Mouse (Mus musculus) CH12.LX (cell line): ENCODE measurements around the gene Gng5. TPM values are rescaled to one million over a fixed set of nuclear protein-coding genes. Genes with fewer than 3 reads are reported as not detected.

Source experiments
- DNase-seq: peaks from one replicate; pipeline ENCODE4 v3.0.0-alpha.2; 2013; ENCODE audit errors: extremely low read depth
- H3K27ac ChIP-seq: 2 replicates; pipeline ENCODE4 v1.5.1; 2012; ENCODE audit warnings: low read depth, mild to moderate bottlenecking, control low read depth, moderate library complexity; ENCODE audit not compliant: insufficient read depth
- H3K27me3 ChIP-seq: replicated peaks from 2 replicates; pipeline ENCODE3; 2012; ENCODE audit warnings: inconsistent platforms
- H3K36me3 ChIP-seq, 2 experiments: replicated peaks in 1 of 2; 2 replicates each; pipeline versions ENCODE3 to v1.6.1; 2012; ENCODE audit warnings: inconsistent platforms in 1 of 2, low read length in 1 of 2, mild to moderate bottlenecking in 1 of 2, mixed read lengths in 1 of 2, moderate library complexity in 1 of 2; ENCODE audit not compliant: control insufficient read depth in 1 of 2, insufficient read depth in 1 of 2
- H3K4me1 ChIP-seq, 2 experiments: 2 replicates each; pipeline ENCODE4 v1.6.1; 2012; ENCODE audit warnings: inconsistent platforms in 1 of 2, moderate library complexity in 1 of 2; ENCODE audit not compliant: insufficient read depth in 2 of 2, control insufficient read depth in 1 of 2
- H3K4me2 ChIP-seq: 2 replicates; pipeline ENCODE4 v1.6.1; 2012; ENCODE audit warnings: low read depth, mild to moderate bottlenecking, control low read depth; ENCODE audit not compliant: poor library complexity, insufficient read depth, severe bottlenecking
- H3K4me3 ChIP-seq, 3 experiments: fragments of 150-350 bp in 1 of 3; sonication (generic) in 1 of 3; replicated peaks in 1 of 3; 2 replicates each; pipeline versions ENCODE3 to v1.5.1; 2011 to 2012; ENCODE audit warnings: low read depth in 2 of 3, low read length in 2 of 3, mild to moderate bottlenecking in 2 of 3, moderate library complexity in 2 of 3, control low read depth in 1 of 3, improper control_type of control experiment in 1 of 3, inconsistent platforms in 1 of 3, mixed read lengths in 1 of 3; ENCODE audit not compliant: poor library complexity in 1 of 3
- H3K79me2 ChIP-seq: replicated peaks from 2 replicates; pipeline ENCODE4 v1.6.1; 2012; ENCODE audit warnings: mild to moderate bottlenecking, moderate library complexity; ENCODE audit not compliant: control insufficient read depth, poor library complexity, insufficient read depth, severe bottlenecking; ENCODE audit errors: extremely low read depth
- H3K9ac ChIP-seq: 2 replicates; pipeline ENCODE4 v1.6.1; 2012; ENCODE audit warnings: low read depth, mild to moderate bottlenecking, control low read depth, moderate library complexity; ENCODE audit not compliant: insufficient read depth
- H3K9me3 ChIP-seq: replicated peaks from 2 replicates; pipeline ENCODE3; 2012; ENCODE audit warnings: low read length, inconsistent platforms, mixed read lengths
- BHLHE40 ChIP-seq: IDR thresholded peaks from 2 replicates; pipeline ENCODE4 v1.6.1; 2011; ENCODE audit warnings: mild to moderate bottlenecking, low read depth, low read length, improper control_type of control experiment
- CHD1 ChIP-seq: IDR thresholded peaks from 2 replicates; pipeline ENCODE4 v1.6.1; 2012; ENCODE audit warnings: low read depth, low read length, improper control_type of control experiment, inconsistent platforms
- CTCF ChIP-seq, 2 experiments: IDR thresholded peaks in 1 of 2; conservative IDR thresholded peaks in 1 of 2; 2 replicates each; pipeline ENCODE4 v1.5.1; 2011 to 2012; ENCODE audit warnings: low read depth in 2 of 2, low read length in 2 of 2, improper control_type of control experiment in 1 of 2, inconsistent platforms in 1 of 2, mild to moderate bottlenecking in 1 of 2, moderate library complexity in 1 of 2
- E2F4 ChIP-seq: IDR thresholded peaks from 2 replicates; pipeline ENCODE4 v1.6.1; 2011; ENCODE audit warnings: low read depth, low read length, improper control_type of control experiment; ENCODE audit not compliant: insufficient replicate concordance
- EP300 ChIP-seq: IDR thresholded peaks from 2 replicates; pipeline ENCODE4 v1.6.1; 2011; ENCODE audit warnings: low read length, improper control_type of control experiment
- ETS1 ChIP-seq: conservative IDR thresholded peaks from 2 replicates; pipeline ENCODE4 v1.6.1; 2012; ENCODE audit warnings: low read depth, mild to moderate bottlenecking, inconsistent platforms, low read length, improper control_type of control experiment, moderate library complexity
- HCFC1 ChIP-seq: IDR thresholded peaks from 2 replicates; pipeline ENCODE4 v1.6.1; 2012; ENCODE audit warnings: low read depth, mild to moderate bottlenecking, inconsistent platforms, low read length, improper control_type of control experiment
- JUND ChIP-seq: conservative IDR thresholded peaks from 2 replicates; pipeline ENCODE4 v1.6.1; 2011; ENCODE audit warnings: low read depth, low read length, improper control_type of control experiment
- KAT2A ChIP-seq: IDR thresholded peaks from 2 replicates; pipeline ENCODE4 v1.6.1; 2012; ENCODE audit warnings: low read length, improper control_type of control experiment, inconsistent platforms; ENCODE audit not compliant: insufficient replicate concordance
- MAZ ChIP-seq: IDR thresholded peaks from 2 replicates; pipeline ENCODE4 v1.6.1; 2012; ENCODE audit warnings: low read depth, mild to moderate bottlenecking, inconsistent platforms, low read length, improper control_type of control experiment, moderate library complexity
- MEF2A ChIP-seq: IDR thresholded peaks from 2 replicates; pipeline ENCODE4 v1.6.1; 2014; ENCODE audit warnings: low read depth, mild to moderate bottlenecking, inconsistent platforms, low read length, improper control_type of control experiment, borderline replicate concordance
- MYC ChIP-seq: IDR thresholded peaks from 2 replicates; pipeline ENCODE4 v1.6.1; 2011; ENCODE audit warnings: low read depth, mild to moderate bottlenecking, improper control_type of control experiment, low read length
- NELFE ChIP-seq: IDR thresholded peaks from 2 replicates; pipeline ENCODE4 v1.6.1; 2011; ENCODE audit warnings: low read depth, low read length, improper control_type of control experiment
- PAX5 ChIP-seq: IDR thresholded peaks from 2 replicates; pipeline ENCODE4 v1.6.1; 2012; ENCODE audit warnings: low read length, inconsistent platforms, mixed read lengths
- POLR2A ChIP-seq: IDR thresholded peaks from 2 replicates; pipeline ENCODE4 v1.6.1; 2011; ENCODE audit warnings: low read depth, mild to moderate bottlenecking, improper control_type of control experiment, low read length
- POLR2AphosphoS2 ChIP-seq: IDR thresholded peaks from 2 replicates; pipeline ENCODE4 v1.6.1; 2011; ENCODE audit warnings: low read depth, low read length, improper control_type of control experiment
- RAD21 ChIP-seq: IDR thresholded peaks from 2 replicates; pipeline ENCODE4 v1.6.1; 2011; ENCODE audit warnings: low read depth, mild to moderate bottlenecking, low read length, improper control_type of control experiment, moderate library complexity
- RCOR1 ChIP-seq: conservative IDR thresholded peaks from 2 replicates; pipeline ENCODE4 v1.6.1; 2012; ENCODE audit warnings: low read depth, mild to moderate bottlenecking, inconsistent platforms, low read length, improper control_type of control experiment
- SMC3 ChIP-seq: IDR thresholded peaks from 2 replicates; pipeline ENCODE4 v1.6.1; 2011; ENCODE audit warnings: low read depth, low read length, improper control_type of control experiment
- UBTF ChIP-seq: IDR thresholded peaks from 2 replicates; pipeline ENCODE4 v1.6.1; 2012; ENCODE audit warnings: low read depth, mild to moderate bottlenecking, inconsistent platforms, low read length, improper control_type of control experiment, moderate library complexity
- ZC3H11A ChIP-seq: IDR thresholded peaks from 2 replicates; pipeline ENCODE4 v1.6.1; 2012; ENCODE audit warnings: low read depth, mild to moderate bottlenecking, inconsistent platforms, low read length, improper control_type of control experiment
- ZKSCAN1 ChIP-seq: IDR thresholded peaks from 2 replicates; pipeline ENCODE4 v1.6.1; 2012; ENCODE audit warnings: low read depth, inconsistent platforms, low read length, improper control_type of control experiment, borderline replicate concordance
- ZMIZ1 ChIP-seq: IDR thresholded peaks from 2 replicates; pipeline ENCODE4 v1.6.1; 2012; ENCODE audit warnings: low read depth, mild to moderate bottlenecking, inconsistent platforms, low read length, improper control_type of control experiment
- ZNF384 ChIP-seq: IDR thresholded peaks from 2 replicates; pipeline ENCODE4 v1.6.1; 2012; ENCODE audit warnings: low read depth, low read length, improper control_type of control experiment, inconsistent platforms
- dilution Hi-C: fragments of 300-500 bp; cut with MboI; formaldehyde crosslinking; loops from 2 replicates; pipeline ENCODE4 v1.14.3; 2020; ENCODE audit warnings: low sequenced_read_pairs; ENCODE audit not compliant: extremely low pct_unique_long_range_greater_than_20kb, extremely low pct_ligation_motif_present
- in situ Hi-C: fragments of 300-500 bp; cut with MboI; formaldehyde crosslinking; loops from 3 replicates; pipeline ENCODE4 v1.14.3; 2019; ENCODE audit warnings: low sequenced_read_pairs, low pct_ligation_motif_present, low pct_unique_long_range_greater_than_20kb, mixed read lengths
- polyA plus RNA-seq: library from polyadenylated mRNA; unstranded; fragments of >175 nt; gene quantifications from 2 replicates; pipeline ENCODE4 v1.2.1, GENCODE M21; 2012; ENCODE audit warnings: low read depth; ENCODE audit not compliant: insufficient read length
- total RNA-seq, 2 experiments: library from RNA; depleted of rRNA; stranded (reverse); fragments of 300-350 nt in 1 of 2; fragments of >200 nt in 1 of 2; gene quantifications; 2 replicates each; pipeline ENCODE4 v1.2.3; 2012 to 2014

Gng5 gene
- total and polyA plus RNA-seq, 3 experiments, result 398 to 677 (median 603) TPM

DNA sequence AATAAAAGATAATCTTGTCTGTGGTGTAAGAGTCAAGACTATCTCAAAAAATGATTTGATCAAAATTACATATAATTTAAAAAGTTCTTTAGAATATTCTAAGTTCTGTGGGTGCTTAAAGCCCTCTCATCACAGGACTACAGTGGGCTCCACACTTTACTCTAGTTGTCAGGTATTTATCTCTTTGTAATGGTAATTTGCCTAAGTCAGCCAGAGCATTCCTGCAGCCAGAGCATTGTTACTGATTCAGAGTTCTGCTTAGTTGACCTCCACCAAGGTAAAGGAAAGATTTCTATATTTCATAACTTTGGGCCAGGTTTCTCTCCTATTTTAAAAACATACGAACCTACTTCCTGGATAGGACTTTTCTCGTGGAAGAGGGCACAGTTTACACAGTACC is 30.4 kb upstream of the Gng5 start:
- H3K4me3 ChIP-seq, result no peak overlapping the region
- DNase-seq, result no peak
- no peaks in the 10 kb centered on the region for H3K79me2 ChIP-seq
- no peak for TF ChIP-seq HCFC1
- TF ChIP-seq KAT2A, result no peak
- no peak for TF ChIP-seq E2F4
- TF ChIP-seq ZMIZ1, result no peak
- TF ChIP-seq MEF2A, result no peak
- no peak for TF ChIP-seq POLR2A
- no peak for TF ChIP-seq EP300
- H3K9me3 ChIP-seq, result peaks cover 2% of the 10 kb centered on the region
- no peak overlapping the region for H3K27ac ChIP-seq
- no peak overlapping the region for H3K9ac ChIP-seq
- H3K36me3 ChIP-seq, result peaks cover 4 to 11% of the 10 kb centered on the region in 2 experiments
- no peak overlapping the region for H3K4me2 ChIP-seq
- in situ Hi-C loops (no loop called here), dilution Hi-C loops (no loop called here)
- H3K4me1 ChIP-seq, result peaks cover 0 to 2% of the 10 kb centered on the region in 2 experiments; a peak in 2 of 4 replicates
- no peaks in the 10 kb centered on the region for H3K27me3 ChIP-seq

DNA sequence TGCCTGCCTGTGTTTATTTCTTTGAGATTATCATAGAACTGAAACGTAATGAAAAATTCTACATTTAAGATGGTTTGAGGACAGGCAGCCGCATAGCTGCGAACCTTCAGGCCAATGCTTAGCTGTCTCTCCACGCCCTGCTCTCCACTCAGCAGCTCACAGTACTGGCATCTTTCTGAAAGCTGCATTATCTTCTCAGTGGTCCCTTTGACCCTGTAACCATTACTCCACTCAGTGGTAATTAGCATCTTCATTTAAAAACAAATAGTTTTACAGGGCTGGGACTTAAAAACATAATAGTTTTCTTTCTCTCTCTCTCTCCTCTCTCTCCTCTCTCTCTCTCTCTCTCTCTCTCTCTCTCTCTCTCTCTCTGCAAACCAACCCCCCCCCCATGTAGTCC is 26.9 kb upstream of the Gng5 start:
- H3K4me2 ChIP-seq, result no peak overlapping the region
- in situ Hi-C loops (no loop called here), dilution Hi-C loops (no loop called here)
- H3K27me3 ChIP-seq, result no peaks in the 10 kb centered on the region
- TF ChIP-seq SMC3 (no peak), POLR2AphosphoS2 (no peak), E2F4 (no peak), RAD21 (no peak), UBTF (no peak), MYC (no peak), ZKSCAN1 (no peak), JUND (no peak), RCOR1 (no peak), NELFE (no peak), ZMIZ1 (no peak), ETS1 (no peak), MEF2A (no peak), ZC3H11A (no peak), CTCF (conservative IDR thresholded peaks at IDR 0.05 in 1 of 2, IDR thresholded peaks at IDR 0.05 in 1 of 2; ENCODE audit: low read depth in 2 of 2, low read length in 2 of 2) (no peak), CHD1 (no peak), MAZ (no peak), BHLHE40 (no peak), PAX5 (no peak), ZNF384 (no peak)
- H3K9ac ChIP-seq, result no peak overlapping the region
- peaks cover 0 to 9% of the 10 kb centered on the region in 2 experiments; a peak in 2 of 4 replicates for H3K4me1 ChIP-seq
- no peak for DNase-seq
- H3K9me3 ChIP-seq, result peaks cover 2% of the 10 kb centered on the region
- H3K27ac ChIP-seq, result no peak overlapping the region
- no peaks in the 10 kb centered on the region for H3K79me2 ChIP-seq
- H3K36me3 ChIP-seq, result no peaks in the 10 kb centered on the region
- no peak overlapping the region for H3K4me3 ChIP-seq
